Mouse (Mus musculus) c-Kit-positive CD71-positive TER-119-negative erythroid progenitor cells, embryonic 14.5 days (primary cell): ENCODE data around the gene Dnm1.

Experiments used
- DNase-seq: peaks from one replicate; pipeline ENCODE4 v3.0.0-alpha.2; 2013; ENCODE audit warnings: low read depth

The Dnm1 gene

DNA sequence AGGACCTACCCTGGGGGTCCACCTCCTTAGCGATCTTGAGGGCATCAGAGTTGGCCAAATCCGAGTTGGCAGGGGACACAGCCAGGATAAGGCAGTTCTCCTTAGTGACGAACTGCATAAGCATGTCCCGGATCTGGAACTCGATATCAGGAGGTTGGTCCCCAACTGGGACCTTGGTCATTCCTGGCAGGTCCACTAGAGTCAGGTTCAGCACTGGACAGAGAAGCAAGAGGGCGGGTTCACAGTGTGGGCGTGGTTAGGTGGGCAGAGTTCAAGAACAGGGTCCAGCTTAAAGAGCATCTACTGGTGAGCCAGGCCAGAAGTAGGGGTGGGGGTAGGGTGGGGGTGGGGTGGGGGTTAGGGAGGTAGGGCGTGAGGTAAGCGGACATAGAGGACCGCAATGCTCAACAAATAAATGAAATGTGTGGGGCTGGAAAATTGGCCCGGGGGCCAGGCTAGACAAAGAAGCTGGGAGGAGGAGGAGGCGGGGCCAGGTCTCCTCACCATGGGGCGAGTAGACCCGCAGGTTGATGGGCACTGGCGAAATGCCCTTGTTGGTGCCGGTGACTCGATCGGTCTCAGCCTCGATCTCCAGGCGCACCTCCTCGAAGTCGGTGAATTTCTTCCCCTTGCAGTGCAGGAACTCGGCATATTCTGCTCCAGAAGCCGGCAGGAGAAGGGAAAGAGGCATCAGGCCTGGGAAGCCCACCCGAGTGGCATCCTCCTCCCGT, 13.1 kb downstream of the Dnm1 start:
- DNase-seq, result no peak

DNA sequence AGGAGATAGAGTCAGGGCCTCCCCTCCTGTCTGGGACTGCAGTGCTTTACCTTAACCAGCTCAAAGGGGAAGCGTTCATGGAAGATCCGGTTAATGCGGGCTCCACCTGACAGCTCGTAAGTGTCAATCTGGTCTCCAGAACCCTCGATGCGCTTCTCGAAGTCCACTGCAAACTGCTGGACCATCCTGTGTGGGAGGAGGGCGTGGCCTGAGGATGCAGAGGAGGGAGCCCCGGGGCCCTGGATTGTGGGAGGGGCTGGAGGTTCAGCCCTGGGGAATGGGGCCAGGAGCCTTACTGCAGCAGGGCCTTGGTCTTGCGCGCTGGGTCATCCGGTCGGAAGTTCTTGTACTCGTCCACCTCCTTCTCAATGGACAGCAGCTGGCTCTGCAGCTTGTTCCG, 17.2 kb downstream of the Dnm1 start:
- DNase-seq, result no peak

DNA sequence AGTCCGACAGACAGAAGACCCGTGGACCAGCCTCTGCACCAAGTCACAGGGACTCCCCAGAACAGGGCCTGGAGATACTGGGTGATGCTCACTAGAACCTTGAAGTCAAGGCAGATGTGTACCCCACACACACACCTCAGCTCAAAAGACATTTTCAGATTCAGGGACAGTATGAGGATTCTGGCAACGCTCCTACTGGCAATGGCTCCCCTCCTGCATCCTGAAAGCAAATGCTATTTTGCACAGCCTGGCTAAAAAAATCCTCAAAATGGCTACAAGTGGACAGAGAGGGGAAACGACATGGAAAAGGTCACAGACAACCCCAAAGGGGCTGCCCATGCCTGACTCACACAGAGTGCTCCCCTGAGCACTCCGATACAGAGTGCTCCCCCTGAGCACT, 21.0 kb downstream of the Dnm1 start:
- no peak for DNase-seq

DNA sequence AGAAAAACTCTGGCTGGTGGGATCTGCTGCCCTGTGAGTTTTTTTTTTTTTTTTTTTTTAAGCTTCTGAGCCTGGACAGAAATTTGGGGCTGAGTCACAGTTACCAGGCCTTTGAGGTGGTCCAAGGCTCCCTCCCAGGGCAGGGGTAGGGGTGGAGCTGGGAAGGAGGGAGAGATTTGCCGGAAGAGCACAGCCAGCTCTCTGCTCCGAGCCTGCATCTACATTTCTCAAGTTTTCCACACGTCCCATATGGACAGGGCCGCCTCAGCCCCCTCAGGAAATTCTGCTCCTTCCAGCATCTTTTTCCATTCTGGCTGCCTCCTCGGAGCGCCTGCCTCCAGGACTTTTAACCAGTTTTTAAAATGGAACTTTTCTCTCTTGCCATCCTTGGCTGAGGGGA, 23.6 kb downstream of the Dnm1 start:
- no peak for DNase-seq

DNA sequence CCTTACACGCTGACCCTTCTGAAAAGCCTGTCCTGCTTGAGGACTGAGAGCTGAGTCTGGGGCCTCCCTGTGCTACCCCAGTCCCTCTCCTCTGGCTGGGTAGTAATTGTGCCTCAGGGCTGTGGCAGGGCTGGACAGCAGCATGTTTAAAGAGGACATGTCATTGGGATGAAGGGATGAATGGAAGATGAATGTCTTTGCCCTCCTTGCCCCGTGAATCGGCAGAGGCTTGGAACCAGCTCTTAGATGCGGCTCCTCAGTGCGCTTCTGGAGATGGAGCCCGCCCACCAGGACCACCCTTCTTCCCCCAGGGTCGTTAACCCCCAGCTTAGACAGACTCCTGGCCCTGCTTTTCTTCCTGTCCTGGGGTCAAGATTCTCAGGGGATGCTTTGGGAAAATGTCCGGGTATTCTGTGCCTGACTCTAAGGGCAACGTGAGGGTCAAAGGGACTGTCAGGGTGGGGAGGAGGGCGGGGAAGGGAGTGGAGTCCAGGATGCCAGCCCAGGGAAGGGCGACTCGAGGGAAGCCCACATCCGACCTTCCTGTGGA, 24.2 kb downstream of the Dnm1 start:
- no peak for DNase-seq

DNA sequence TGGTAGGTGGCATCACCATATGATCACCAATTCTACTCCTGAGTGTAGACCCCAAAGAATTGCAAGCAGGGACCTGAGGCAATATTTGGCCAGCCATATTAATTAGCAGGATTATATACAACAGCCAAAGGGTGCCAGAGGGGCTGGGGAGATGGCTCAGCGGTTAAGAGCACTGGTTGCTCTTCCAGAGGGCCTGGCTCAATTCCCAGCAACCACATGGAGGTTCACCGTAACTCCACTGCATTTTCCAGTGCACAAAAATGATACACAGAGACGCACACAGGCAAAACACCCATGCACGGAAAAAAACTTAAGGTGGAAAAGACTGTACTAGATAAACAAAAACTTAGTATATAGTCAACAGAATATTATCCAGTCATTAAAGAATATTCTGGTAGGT, 25.9 kb downstream of the Dnm1 start:
- DNase-seq, result no peak

DNA sequence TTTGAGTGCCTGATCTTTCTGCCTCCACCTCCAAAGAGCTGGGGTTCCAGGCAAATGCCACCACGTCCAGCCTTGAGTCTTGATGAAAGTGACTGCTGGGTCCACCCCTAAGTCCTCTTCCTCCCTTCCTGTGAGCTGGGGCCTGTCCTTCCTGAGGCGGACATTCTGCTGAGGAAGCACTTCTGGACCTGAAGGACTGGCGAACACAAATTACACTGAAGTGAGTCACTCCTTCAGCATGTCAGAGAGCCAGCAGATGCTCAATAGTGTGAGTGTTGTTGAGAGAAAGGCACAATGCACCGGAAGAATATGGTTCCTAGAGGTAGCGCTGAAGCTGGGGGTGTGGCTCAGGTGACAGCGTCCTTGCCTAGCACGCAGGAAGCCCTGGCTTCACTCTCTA, 27.8 kb downstream of the Dnm1 start:
- no peak for DNase-seq

DNA sequence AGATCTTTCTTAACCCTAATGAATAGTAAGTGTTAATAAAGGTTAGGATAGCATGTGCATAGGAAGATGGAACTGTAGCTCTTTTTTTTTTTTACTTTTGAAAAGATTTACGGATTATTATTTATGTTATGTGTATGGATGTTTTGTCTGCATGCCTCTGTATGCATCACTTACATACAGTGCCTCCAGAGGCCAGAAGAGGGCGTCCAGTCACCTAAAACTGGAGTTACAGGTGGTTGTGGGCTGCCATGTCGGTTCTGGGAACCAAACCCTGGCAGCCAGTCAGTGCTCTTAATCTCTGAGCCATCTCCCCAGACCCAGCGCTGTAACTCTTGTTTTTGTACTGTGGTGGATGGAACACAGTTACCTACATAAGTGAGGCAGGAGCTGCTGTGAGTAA, 28.8 kb downstream of the Dnm1 start:
- no peak for DNase-seq

DNA sequence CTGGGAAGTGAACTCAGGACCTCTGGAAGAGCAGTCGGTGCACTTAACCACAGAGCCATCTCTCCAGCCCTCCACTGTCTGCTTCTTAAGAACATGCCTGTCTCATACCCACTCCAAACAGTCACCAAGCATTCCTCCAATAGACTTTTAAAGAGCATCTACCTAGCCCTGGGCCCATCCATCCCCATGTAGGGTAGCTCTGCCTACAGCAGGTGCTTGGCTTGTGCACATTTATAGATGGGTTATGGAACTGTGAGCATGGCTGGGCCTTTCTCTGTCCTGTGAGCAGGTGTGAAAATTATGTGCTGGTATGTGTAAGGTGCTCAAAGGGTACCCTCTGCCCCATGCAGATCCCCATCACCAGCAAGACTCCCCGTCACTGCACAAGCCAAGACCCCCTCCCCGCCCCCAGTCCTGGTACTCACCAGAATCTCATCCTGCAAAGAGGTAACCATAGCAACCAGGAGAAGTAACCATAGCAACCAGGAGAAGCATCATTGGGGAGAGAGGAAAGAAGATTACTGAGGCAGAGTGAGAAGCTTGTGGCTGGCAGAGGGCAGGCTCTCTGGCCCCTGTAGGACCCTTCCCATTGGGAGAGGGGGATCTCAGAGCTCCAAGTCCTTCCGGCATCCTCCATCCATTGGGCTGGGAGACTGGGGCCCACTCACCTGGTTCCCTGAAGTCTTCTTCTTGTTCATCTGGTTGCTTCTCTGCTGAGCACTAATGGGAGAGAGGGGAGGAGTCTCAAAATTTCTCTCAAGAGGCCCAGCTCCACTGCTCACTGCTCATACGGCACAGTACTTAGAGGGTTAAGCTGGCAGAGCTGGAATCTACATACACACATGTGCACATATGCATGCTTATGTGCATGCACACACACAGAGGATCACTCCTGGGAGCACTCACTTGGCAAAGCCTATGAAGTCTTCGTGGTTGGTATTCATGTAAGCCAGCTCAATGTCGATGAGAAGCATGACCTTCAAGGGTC, 30.1 kb downstream of the Dnm1 start:
- DNase-seq, result no peak

DNA sequence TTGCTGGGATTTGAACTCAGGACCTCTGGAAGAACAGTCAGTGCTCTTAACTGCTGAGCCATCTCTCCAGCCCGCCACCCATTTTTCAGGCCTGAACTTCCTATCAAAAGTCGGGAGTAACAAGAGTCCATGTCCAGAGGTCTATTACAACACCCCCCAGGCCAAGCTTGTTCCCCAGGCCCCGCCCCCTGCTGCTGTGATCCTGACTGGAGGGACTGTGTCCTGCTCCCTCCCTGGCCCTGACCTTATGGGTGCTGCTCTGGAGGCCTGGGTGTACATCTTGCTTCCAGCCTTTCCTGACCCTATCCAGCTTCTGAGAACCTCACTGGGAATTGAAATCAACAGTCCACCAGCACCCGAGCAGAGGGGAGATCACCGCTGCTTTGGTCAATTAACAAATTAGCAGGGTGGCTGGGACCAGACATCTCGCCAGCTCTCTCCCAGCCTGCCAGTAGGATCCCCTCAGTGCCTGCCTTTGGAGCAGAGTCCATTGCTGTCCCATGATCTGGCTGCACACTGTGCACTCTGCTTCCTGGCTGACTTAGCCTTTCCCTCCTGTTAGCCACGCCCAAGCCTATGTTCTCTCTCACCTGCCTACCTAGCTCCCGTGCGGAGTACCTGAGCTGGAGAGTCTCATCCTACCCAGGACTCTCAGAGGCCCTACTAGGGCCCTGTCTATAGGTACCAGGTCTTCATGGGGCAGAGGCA, 31.4 kb downstream of the Dnm1 start:
- no peak for DNase-seq

DNA sequence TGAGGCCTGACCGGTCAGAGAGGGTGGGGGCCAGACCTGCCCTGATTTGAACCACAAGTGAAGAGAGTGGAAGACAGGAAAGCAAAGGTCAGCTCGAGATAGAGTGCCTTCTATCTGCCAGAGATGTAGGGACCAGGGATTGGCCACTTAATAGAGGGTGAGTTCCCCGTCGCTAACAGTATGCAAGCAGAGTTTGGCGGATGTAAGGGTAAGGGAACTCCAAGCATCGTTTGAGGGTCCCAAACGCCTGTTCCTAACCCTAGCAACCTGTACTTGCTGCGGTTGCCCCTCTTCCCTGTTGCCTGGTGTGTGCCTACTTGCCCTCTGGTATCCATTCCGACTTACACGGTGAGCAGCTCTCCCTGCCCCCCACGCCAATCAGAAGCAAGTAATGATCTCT, 32.4 kb downstream of the Dnm1 start:
- no peak for DNase-seq

DNA sequence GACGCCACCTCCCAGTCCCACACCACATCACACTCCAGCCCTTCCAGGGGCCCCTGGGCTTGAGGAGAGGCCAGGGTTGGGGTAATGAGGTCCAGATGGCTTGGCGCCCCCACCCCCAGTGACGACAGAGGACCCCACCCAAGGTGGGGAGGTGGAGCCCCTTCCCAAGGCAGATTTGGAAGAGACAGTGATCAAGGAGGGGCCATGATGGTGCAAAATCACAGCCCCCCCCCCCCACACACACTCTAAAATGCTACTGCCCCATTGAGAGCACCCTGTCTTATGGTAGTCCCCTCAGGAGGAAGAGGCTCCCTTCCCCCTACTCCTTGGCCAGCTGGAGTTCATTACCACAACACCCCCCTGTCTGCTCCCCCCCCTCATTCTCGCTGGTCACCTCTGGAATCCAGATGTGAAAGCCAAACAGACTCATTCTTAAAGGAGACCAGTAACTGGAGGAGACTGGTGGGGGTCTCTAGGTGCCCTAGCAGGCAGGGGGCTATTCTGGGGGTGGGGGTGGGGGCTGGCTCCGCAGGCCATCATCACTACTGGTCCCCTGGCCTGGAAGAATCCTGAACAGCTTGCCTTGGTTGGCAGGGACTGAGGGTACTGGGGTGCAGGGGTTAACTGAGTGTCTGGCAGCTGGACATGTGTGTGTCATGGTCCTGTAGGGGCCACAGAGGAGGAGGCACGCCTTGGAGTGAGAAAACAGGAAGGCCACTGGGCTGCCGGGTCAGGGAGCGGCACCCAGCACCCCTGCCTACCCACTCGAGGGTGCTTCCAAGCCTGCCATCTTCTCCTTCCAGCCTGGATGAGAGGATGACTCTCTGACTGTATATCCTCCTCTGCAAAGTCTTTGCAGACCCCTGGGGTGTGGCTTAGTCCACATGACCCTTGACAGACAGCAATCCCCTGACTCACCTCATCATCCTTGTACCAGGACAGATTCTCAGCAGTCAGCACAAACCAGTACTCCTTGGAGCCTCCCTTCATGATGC, 33.3 kb downstream of the Dnm1 start:
- no peak for DNase-seq

DNA sequence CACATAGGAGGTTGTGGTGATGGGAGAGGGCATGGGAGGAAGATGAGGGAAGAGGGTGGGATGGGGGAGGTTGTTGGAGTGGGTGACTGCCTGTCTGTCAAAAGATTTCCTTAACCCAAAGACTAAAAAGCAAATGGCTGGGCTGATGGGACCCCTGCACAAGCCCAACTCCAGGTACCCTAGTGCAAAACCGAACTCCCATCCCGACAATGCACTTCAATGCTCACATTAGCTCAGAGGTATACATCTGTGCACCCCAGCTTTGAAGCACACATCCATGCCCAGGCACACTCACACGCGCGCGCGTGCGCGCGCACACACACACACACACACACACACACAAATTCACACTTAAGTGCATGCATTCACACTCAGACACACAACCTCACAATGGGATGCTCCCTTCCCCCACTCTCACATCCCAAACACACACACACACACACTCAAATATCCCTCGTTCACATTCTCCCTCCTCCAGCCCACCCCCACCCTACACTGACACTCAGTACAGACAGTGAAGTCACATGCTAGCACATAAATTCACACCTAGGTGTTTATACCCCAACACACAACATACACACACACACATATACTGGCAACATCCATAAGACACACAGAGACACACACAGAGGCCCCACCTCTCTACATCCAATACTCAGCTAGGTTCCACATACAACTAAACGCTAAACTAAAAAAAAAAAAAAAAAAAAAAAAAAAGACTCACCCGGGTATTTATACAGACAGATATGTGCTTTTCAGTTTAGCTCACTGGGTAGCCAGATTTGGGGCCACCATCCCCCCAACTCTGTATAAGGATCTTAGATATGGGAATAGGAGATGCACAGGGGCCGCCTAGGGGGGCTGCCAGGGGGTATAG, 34.2 kb downstream of the Dnm1 start:
- DNase-seq, result no peak

DNA sequence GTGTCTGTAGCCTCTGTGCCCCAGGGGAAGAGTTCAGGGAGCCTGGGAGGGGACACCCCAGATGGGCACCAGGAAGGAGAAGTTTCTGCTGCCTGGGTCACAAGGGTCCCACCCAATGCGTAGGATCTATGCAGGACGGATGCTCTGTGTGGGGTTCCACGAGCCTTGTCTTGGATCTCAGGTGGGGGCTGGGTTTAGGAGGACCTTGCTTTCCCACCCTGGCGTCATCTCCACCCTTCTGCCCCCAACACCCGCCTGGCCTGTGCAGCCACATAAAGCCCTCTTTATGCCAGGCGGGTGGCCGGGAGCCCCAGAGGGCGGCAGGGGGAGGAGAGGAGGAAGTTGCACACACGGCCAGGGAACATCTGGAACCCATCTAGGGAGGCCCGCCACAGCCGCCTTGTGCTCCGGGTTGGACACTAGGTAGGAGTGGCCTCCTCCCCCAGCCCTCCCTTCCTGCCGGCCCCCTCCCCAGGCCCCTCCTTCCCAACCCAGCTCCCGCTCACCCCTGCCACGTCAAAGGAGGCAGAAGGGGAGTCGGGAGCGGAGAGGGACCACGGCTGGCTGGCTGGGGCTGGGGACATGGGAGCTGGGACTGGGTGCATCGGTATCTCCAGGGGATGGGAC, 35.2 kb downstream of the Dnm1 start:
- DNase-seq, result no peak

DNA sequence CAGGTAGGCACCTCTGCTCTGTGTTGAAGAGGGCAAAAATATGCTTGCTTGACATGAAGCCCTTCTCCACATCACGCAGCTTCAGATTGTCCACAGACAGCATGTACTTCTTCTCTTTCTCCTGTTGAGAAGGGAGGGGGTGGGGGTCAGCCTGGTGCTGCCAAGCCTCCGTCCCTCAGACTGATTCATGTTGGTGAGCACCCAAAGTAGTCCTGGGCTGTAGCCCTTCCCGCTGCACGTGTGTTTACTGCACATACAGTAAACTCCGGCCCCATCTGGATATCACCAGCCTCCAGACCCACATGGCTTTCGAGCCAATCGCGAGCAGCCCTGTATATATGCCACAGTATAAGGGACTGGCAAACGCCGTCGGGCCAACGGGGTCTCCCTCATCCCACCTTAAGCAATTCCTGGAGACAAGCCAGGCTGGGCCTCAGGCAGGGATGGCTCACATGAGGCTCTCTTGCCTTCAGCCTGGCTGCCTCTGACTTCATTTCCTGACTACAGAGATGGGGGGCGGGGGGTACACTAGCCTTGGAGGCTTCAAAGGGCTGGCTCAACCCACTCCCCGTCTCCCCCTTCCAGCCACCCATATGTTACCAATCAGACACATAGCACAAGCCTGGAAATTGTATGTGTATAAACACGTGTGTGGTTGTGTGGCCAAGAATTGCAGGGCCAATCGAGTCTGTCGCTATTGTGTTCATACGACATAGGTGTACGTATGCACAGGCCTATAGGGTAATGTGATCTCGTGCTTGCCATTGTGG, 36.1 kb downstream of the Dnm1 start:
- no peak for DNase-seq

DNA sequence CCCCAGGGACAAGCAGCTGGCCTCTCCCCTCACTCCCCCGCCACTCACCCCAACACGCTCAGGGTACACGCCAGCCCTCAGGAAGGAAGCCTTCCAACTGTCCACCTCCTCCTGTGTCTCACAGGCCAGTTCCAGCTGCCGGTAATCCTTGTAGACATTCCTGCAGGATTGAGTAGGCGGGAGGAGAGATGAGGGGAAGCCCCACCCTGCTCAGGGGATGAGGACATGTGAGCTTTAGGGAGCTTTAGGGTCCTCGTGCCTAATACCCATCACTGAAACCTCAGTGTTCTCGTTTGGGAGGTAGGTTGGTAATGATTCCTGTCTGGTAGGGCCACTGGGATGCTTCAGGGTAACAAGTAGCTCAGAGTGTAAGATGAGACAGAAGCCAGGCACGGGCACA, 37.4 kb downstream of the Dnm1 start:
- DNase-seq, result no peak

DNA sequence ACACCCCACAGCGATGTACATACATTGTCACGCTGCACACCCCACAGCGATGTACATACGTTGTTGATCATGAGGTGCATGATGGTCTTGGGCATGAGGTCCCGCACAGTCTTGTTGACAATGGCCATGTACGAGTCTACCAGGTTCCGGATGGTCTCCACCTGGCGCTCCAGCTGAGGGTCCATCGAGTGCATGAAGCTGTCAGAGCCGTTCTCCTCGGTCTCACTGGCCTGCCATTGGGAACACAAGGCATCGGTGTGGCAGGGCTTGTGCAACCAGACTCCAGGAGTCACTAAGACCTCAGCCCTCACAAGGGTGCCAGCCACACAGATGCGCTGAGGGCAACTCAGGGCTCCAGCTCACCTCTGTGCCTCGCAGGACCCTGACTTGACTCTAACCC, 38.3 kb downstream of the Dnm1 start:
- DNase-seq, result no peak

DNA sequence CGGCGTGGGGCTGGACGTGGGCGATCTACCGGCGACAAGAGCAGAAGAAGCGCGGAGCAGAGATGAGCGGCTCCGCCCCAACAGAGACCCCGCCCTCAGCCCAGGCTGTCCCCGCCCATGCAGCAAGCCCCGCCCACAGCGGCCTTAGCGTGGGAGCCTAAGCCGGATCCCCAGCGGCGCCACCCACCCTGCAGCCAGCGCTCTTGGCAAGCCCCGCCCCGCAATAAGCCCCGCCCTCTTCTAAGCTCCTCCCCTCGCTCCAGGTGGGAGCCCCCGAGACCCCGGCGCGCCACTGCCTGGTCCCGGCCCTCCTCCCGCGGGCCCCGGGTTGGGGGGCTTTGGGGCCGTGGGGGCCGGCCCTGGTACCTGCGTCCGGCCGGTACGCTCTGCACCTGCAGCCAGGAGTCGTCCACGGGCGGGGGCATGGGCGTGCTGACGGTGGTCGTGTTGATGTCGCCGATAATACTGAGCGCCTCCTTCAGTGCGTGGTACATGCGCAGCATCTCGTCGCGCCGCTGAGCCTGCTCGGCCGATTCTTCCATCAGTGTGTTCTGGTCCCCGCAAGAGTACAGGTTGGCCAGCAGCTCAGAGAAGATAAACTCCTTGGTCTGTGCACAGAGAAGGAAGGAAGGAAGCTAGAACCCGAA, 40.7 kb downstream of the Dnm1 start:
- DNase-seq, result peak; percentile 70
